Mouse (Mus musculus): ENCODE data around the gene Ran.

DNA sequence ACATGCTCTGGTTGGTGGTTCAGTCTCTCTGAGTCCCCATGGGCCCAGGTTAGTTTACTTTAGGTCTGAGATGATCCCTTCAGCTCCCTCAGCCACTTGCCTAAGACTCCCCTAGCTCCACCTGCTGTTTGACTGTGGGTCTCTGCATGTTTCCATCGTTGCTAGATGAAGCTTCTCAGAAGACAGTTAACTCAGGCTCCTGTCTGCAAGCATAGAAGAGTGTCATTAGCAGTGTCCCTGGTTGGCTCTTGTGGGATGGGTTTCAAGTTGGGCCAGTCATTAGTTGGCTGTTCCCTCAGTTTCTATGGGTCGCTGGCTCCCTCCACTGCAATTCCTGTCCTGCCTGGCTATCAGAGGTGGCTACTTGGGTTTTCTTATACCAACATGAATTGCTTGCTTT, 5.2 kb downstream of the Ran start:
- TF ChIP-seq GATA1 (IDR thresholded peaks at IDR 0.05; ENCODE audit: low read length) (no peak), TAL1 (IDR thresholded peaks at IDR 0.05; ENCODE audit: low read length) (no peak)
